Mouse (Mus musculus): ENCODE results near the gene Gast. TPM values are rescaled to one million over a fixed set of nuclear protein-coding genes. Genes with fewer than 3 reads are reported as not detected.
"Not testable (repeated sequence)": the region's sequence is repeated elsewhere in the genome, so short reads cannot be mapped to it uniquely, and the experiment has no call there.

The Gast gene
- total and polyA plus RNA-seq, 2 experiments from 2014 or later: 0.73 TPM; not detected in 1

DNA sequence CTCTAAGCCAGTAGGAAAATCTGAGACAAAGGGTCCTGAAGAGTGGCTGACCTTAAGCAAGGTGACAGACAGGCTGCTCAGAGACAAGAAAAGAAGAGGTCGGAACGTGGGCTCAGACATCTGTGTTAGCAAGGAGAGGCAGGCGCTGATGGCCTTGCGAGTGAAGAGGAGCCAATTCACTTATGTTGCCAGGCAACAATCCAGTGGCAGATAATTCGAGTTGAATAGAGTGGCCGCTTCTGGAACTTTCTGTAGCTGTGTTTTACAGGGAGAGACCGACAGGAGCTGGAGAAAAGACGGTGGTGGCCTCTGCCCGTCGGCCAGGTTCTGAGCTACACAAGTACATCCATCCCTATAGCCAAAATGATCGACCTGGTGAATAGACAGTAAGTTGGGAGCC, 6.9 kb upstream of the Gast start:
- WGBS: 29% methylated on average over 11 of the region's 11 CpGs
- no peaks in the 10 kb centered on the region for H3K9me3 ChIP-seq (ENCODE audit: low read length)
- peaks cover 1% of the 10 kb centered on the region; the same call in 1 of the 2 replicates for H3K36me3 ChIP-seq (ENCODE audit: insufficient read depth, low read length)
- H3K9ac ChIP-seq (replicated peaks; ENCODE audit: low read length): no peak overlapping the region
- ATAC-seq (no peak), DNase-seq (ENCODE audit: low spot score) (peak; percentile 34)
- peaks cover under 1% of the 10 kb centered on the region; the same call in 1 of the 2 replicates for H3K4me1 ChIP-seq (ENCODE audit: insufficient read depth, low read length)
- no peak overlapping the region for H3K4me3 ChIP-seq (ENCODE audit: low read length)
- no peaks in the 10 kb centered on the region for H3K27me3 ChIP-seq (ENCODE audit: insufficient read depth, low read length)
- H3K27ac ChIP-seq: no peak overlapping the region
- no peak overlapping the region for H3K4me2 ChIP-seq (ENCODE audit: low read depth, low read length)
- no peak for TF ChIP-seq CTCF (IDR thresholded peaks at IDR 0.05; ENCODE audit: low read depth)

DNA sequence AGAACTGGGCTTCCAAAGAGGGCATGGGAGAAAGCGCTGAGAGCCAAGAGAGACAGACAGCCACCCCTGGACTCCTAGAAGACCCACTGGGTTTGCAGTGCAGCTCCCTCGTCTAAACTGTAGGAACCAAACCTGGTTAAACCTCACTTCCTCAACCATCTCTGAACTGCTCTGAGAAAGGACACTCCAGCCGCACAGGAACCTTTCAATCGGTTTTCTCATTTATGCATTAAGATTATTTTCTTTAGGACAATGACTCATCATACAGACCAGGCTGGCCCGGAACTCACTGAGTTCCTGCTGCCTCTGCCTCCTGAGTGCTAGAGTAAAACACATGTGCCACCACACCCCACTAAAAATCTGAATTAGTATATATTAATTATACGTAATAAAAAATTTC, 6.4 kb upstream of the Gast start:
- Histone ChIP-seq H3K9me3 (ENCODE audit: low read length) (no peaks in the 10 kb centered on the region), H3K27ac (no peak overlapping the region), H3K36me3 (ENCODE audit: insufficient read depth, low read length) (no peaks in the 10 kb centered on the region), H3K4me3 (ENCODE audit: low read length) (no peak overlapping the region), H3K27me3 (ENCODE audit: insufficient read depth, low read length) (no peaks in the 10 kb centered on the region), H3K4me1 (ENCODE audit: insufficient read depth, low read length) (peaks cover 5% of the 10 kb centered on the region; the same call in 1 of the 2 replicates), H3K9ac (replicated peaks; ENCODE audit: low read length) (no peak overlapping the region), H3K4me2 (ENCODE audit: low read depth, low read length) (no peak overlapping the region)
- TF ChIP-seq CTCF (IDR thresholded peaks at IDR 0.05; ENCODE audit: low read depth): no peak
- no peak for DNase-seq (ENCODE audit: low spot score)
- ATAC-seq: no peak
- WGBS: 79% methylated on average over 6 of the region's 6 CpGs

DNA sequence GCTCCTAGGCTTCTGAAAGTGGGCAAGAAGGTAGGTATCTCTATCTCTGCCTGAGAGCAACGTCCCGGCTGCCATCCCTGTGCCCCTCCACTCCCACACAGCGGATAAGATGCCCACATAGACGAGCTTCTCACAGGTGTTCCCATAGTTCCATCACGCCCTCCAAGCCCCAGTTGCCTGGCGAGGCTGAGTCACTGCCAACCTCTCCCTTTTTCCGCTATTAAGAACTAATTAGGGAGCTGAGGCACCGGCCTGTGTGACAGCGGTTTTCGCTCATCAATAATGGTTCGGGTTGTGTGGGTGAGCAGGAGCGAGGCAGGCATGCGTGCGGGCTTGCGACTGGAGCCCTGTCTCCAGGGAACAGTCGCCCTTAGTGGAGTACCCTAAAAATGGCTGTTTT, 4.0 kb upstream of the Gast start:
- H3K4me3 ChIP-seq (ENCODE audit: low read length): no peak overlapping the region
- H3K36me3 ChIP-seq (ENCODE audit: insufficient read depth, low read length): no peaks in the 10 kb centered on the region
- no peak for TF ChIP-seq CTCF (IDR thresholded peaks at IDR 0.05; ENCODE audit: low read depth)
- no peak overlapping the region for H3K9ac ChIP-seq (replicated peaks; ENCODE audit: low read length)
- H3K4me1 ChIP-seq (ENCODE audit: insufficient read depth, low read length): peaks cover 12% of the 10 kb centered on the region
- H3K4me2 ChIP-seq (ENCODE audit: low read depth, low read length): no peak overlapping the region
- 30% methylated on average over 16 of the region's 16 CpGs for WGBS
- no peaks in the 10 kb centered on the region for H3K9me3 ChIP-seq (ENCODE audit: low read length)
- DNase-seq (ENCODE audit: low spot score) (peak; percentile 33), ATAC-seq (no peak)
- no peaks in the 10 kb centered on the region for H3K27me3 ChIP-seq (ENCODE audit: insufficient read depth, low read length)
- H3K27ac ChIP-seq: no peak overlapping the region

DNA sequence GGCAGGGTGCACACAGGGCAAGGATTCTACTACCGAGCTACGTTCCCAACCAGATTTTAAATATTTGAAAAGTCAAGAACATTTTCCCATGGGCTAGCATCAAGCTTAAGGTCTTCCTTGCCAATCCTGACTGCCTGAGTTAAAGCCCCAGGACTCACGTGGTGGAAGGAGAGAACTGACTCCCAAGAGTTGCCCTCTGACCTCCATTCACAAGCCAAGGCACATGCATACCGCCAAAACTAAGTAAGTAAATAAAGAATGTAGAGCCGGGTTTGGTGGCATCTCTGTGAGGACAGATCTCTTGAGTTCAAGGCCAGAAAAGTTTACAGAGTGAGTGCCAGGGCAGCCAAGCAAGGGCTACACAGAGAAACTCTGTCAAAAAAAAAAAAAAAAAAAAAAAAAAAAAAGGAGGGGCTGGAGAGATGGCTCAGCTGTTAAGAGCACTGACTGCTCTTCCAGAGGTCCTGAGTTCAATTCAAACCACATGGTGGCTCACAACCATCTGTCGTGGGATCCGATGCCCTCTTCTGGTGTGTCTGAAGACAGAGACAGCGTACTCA, 3.3 kb upstream of the Gast start:
- DNase-seq (ENCODE audit: low spot score); H3K9ac ChIP-seq (replicated peaks; ENCODE audit: low read length); H3K27ac ChIP-seq; H3K27me3 ChIP-seq (ENCODE audit: insufficient read depth, low read length); H3K36me3 ChIP-seq (ENCODE audit: insufficient read depth, low read length); H3K4me3 ChIP-seq (ENCODE audit: low read length); H3K4me2 ChIP-seq (ENCODE audit: low read depth, low read length); ATAC-seq; H3K9me3 ChIP-seq (ENCODE audit: low read length): not testable (repeated sequence)
- peaks cover 12% of the 10 kb centered on the region for H3K4me1 ChIP-seq (ENCODE audit: insufficient read depth, low read length)
- WGBS: 59% methylated on average over 8 of the region's 8 CpGs

DNA sequence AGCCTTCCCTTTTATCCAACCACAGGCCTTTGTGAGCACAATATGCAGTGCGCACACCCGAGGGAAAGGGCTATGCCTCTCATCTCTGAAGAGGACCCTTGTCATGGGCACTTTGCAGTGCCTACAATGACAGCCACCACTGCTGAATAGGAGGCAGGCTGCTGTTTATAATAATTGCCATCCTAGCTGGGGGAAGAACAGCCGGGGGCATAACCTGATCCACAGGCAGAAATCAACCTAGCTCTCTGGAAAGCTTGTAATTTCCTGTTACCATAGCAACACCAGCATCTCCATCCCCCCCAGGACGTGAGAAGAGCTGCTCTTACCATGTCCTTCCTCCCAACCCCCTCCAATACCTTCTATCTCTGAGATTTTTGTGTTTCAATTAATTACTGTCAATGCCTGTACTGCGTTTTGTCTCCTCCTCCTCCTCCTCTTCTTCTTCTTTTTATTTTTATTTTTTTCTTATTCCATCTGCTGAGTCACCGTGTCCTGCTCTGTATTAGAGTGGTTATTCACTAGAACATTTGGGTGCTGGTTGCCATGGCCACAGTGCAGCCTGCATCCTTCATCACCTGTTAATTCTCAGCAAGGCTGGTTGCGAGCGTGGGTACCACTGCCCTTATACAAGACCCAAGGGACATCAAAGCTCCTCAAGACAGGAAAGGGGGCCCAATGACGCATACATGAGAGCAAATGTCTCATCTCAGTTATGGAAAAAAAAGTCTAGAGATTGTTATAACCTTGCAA, 1.3 kb upstream of the Gast start:
- peaks cover 12% of the 10 kb centered on the region for H3K4me1 ChIP-seq (ENCODE audit: insufficient read depth, low read length)
- no peaks in the 10 kb centered on the region for H3K9me3 ChIP-seq (ENCODE audit: low read length)
- TF ChIP-seq CTCF (IDR thresholded peaks at IDR 0.05; ENCODE audit: low read depth): no peak
- H3K9ac ChIP-seq (replicated peaks; ENCODE audit: low read length): no peak overlapping the region
- DNase-seq (ENCODE audit: low spot score) (peak; percentile 81), ATAC-seq (peak; percentile 82)
- H3K36me3 ChIP-seq (ENCODE audit: insufficient read depth, low read length): no peaks in the 10 kb centered on the region
- no peak overlapping the region for H3K4me3 ChIP-seq (ENCODE audit: low read length)
- no peak overlapping the region for H3K4me2 ChIP-seq (ENCODE audit: low read depth, low read length)
- WGBS: 20% methylated on average over 9 of the region's 9 CpGs
- H3K27me3 ChIP-seq (ENCODE audit: insufficient read depth, low read length): no peaks in the 10 kb centered on the region
- H3K27ac ChIP-seq: peak overlapping the region; percentile 79

DNA sequence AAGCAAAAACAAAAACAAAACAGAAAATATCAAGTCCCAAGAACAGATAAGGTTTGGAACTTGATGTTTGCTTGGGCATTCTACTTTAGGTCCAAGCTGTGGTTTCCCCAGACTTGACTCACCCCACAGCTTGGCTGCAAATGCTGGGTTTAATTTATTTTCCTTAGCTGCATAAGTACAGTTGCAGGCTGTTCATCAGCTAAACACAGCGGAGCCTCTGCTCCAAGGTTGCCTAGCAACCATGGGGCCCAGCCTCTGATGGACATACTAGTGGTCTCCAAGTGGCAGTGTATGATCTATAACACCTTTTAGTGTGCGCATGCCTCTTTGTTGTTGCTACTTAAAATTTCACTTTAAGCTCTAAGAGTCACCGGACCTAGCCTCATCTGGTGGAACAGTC, 1.5 kb downstream of the Gast start:
- no peak overlapping the region for H3K4me3 ChIP-seq (ENCODE audit: low read length)
- no peaks in the 10 kb centered on the region for H3K36me3 ChIP-seq (ENCODE audit: insufficient read depth, low read length)
- no peak overlapping the region for H3K9ac ChIP-seq (replicated peaks; ENCODE audit: low read length)
- no peak overlapping the region for H3K27ac ChIP-seq
- WGBS: 24% methylated on average over 3 of the region's 3 CpGs
- ATAC-seq: peak; percentile 43; the same call in 1 of the 2 replicates
- no peak for TF ChIP-seq CTCF (IDR thresholded peaks at IDR 0.05; ENCODE audit: low read depth)
- peaks cover 12% of the 10 kb centered on the region; the same call in 1 of the 2 replicates for H3K4me1 ChIP-seq (ENCODE audit: insufficient read depth, low read length)
- H3K9me3 ChIP-seq (ENCODE audit: low read length): no peaks in the 10 kb centered on the region
- peak; percentile 75 for DNase-seq (ENCODE audit: low spot score)
- H3K27me3 ChIP-seq (ENCODE audit: insufficient read depth, low read length): no peaks in the 10 kb centered on the region
- H3K4me2 ChIP-seq (ENCODE audit: low read depth, low read length): no peak overlapping the region

DNA sequence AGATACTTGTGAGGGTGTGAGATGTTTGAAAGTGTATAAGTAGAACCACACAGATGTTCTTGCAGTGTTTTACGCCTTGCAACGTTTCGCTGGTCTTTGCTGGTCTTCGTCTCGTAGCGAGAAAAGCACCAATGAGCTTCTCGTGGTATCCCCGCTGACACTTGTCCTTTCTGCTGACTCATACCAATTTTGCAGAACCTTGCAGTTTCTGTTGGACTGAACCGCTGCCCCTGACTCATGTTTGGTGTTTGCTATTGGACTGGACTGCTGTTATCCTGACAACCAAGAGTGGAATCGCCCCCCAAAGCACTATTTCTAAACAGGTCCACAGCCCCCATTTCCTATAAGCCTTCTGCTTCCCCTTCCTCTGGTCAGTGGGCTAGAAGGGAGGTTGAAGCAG, 10.1 kb downstream of the Gast start:
- 89% methylated on average over 10 of the region's 10 CpGs for WGBS
- ATAC-seq: no peak
- Histone ChIP-seq H3K27me3 (ENCODE audit: insufficient read depth, low read length) (no peaks in the 10 kb centered on the region), H3K27ac (no peak overlapping the region), H3K4me2 (ENCODE audit: low read depth, low read length) (no peak overlapping the region), H3K36me3 (ENCODE audit: insufficient read depth, low read length) (no peaks in the 10 kb centered on the region), H3K9ac (replicated peaks; ENCODE audit: low read length) (no peak overlapping the region), H3K9me3 (ENCODE audit: low read length) (no peaks in the 10 kb centered on the region), H3K4me3 (ENCODE audit: low read length) (no peak overlapping the region), H3K4me1 (ENCODE audit: insufficient read depth, low read length) (no peaks in the 10 kb centered on the region)
- no peak for DNase-seq (ENCODE audit: low spot score)
- no peak for TF ChIP-seq CTCF (IDR thresholded peaks at IDR 0.05; ENCODE audit: low read depth)
